Mouse (Mus musculus): ENCODE results near the gene Selenow.
"Not testable (repeated sequence)": the region's sequence is repeated elsewhere in the genome, so short reads cannot be mapped to it uniquely, and the experiment has no call there.

Gene Selenow

DNA sequence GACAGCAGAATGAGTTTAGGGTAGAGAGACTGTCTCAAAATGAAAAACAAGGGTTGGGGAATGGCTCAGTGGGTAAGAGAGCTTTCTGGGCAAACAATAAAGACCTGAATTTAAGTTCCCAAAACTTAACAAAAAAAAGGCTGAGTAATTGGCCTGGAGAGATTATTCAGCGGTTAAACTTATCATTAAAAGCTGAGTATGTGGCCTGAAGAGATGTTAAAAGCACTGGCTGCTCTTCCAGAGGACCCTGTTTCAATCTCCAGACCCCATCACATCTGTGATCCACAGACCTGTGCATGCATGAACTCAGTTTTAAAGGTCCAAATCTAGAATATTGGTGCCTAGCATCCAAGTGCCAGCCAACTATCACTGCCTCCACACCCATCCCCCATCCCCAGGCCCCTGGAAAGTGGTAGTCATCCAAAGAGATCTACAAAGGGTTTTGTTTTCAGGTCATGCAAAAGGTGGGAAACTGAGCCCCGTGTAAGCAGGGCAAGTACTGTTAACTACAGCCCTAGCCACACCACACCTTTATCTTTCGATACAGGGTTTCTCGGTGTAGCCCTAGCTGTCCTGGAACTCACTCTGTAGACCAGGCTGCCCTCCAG lies 25.6 kb upstream of the Selenow start:
- no peak for DNase-seq (ENCODE audit: extremely low spot score, low read depth, low spot score)

GRCm38 (mm10) chr7:15945721-15946536 lies 23.7 kb upstream of the Selenow start, which contains the start of gene Nop53:
Gene Nop53 (minus strand): TSS chr7:15946074.
- peak; percentile 99 for DNase-seq (ENCODE audit: extremely low spot score, low read depth, low spot score)

DNA sequence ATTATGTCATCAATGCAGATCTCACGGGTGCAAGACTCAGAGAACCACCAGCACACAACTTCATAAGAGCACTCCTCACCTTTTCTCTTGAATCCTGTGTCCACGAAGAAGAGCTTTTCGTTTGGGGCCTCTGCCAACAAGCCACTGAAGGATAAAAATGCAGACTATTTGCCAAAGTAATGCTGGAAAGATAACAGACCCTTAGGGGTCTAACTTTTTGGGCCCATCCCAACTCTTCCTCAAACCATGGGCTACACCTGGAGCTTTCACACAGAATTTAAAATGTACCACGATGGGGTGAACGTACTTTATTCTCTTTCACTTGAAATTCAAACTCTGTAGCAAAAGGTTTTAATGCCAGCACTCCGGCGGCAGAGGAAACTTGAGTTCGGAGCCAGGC lies 23.0 kb upstream of the Selenow start:
- no peak for DNase-seq (ENCODE audit: extremely low spot score, low read depth, low spot score)

GRCm38 (mm10) chr7:15944311-15944710 lies 22.1 kb upstream of the Selenow start:
- no peak for DNase-seq (ENCODE audit: extremely low spot score, low read depth, low spot score)

DNA sequence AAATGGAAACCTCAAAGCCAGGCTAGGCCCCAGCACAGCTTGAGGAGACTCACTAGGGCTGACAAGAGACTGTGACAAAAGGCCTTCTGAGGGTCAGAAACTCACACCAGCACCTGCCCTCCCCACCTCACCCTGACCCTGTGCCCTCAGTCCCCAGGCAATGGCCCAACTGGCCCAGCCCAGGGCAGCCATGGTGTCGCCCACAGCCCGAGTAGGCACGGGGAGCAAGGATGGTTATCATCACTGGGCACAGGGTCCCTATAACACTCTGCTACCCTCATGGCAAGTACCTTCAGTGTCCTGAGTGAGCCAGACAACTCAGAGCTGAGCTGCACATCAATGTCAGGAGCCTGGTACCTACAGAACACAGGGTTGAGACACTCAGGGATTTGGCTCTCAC lies 16.4 kb upstream of the Selenow start:
- no peak for DNase-seq (ENCODE audit: extremely low spot score, low read depth, low spot score)

DNA sequence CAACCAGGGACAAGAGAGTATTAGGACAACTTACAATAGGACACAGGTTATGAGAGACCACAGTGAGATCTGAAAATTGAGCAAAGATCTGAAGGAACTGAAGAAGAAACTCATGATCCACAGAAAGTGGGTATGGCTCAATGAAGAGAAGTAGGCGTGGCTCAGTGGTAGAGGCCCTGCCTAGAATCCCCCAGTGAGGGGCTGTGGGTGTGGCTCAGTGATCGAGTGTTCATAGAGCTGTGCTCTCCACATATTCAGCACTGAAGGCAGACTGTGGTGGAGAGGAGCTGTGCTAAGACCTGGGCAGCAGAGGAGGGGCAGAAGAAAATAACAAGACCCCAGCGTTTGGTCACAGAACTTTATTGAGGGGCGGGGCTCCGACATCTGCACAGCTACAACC lies 15.3 kb upstream of the Selenow start:
- no peak for DNase-seq (ENCODE audit: extremely low spot score, low read depth, low spot score)

- DNase-seq (ENCODE audit: extremely low spot score, low read depth, low spot score), result no peak
Measured at GRCm38 (mm10) chr7:15933437-15934359, 11.5 kb upstream of the Selenow start.

DNA sequence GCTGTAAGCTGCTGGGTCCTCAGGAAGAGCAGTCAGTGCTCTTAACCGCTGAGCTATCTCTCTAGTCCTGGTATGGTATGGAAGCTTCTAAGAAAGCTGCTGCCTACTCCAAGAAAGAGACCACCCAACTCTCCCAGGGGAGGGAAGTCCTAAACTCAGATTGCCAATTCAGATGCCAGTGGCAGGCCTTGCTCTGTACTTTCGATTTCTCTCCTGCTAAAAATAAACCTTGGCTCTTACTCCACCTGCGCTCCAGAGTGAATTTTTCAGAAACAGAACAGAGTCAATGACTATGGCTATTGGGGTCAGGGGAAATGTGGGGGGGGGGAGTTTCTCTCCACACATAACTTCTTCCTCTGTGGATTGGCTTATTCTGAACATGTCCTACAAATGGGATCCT lies 9.4 kb upstream of the Selenow start:
- DNase-seq (ENCODE audit: extremely low spot score, low read depth, low spot score), result no peak

- no peak for DNase-seq (ENCODE audit: extremely low spot score, low read depth, low spot score)
Measured at GRCm38 (mm10) chr7:15930543-15930942, 8.3 kb upstream of the Selenow start.

- no peak for DNase-seq (ENCODE audit: extremely low spot score, low read depth, low spot score)
Measured at GRCm38 (mm10) chr7:15929910-15930309, 7.7 kb upstream of the Selenow start.

GRCm38 (mm10) chr7:15921796-15922195 lies 406 bp downstream of the Selenow start:
- no peak for DNase-seq (ENCODE audit: extremely low spot score, low read depth, low spot score)

DNA sequence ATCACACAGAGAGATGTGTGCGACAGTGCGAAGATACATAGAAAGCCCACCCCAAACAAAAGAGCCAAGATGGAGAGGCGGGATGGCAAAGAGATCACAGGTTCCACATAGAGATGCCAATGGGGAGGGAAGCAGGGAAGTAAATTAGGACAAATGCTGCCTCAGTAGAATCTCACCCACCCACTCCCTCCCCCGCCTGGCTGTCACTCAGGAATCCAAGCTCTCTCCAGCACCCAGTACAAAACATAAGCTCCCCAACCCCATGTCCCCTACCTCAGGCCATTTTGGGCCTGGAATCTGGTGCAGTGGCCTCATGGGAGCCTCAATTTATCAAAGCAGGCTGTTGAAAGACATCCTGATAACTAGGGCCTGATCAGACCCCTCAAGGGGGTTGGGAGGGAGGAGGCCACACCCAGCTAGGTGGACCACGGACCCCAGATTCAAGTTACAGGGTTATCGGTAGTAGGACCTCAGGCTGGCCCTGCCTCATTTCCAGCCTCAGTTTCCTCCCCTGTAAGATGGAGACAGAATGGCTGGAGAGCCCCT lies 1.5 kb downstream of the Selenow start:
- DNase-seq (ENCODE audit: extremely low spot score, low read depth, low spot score), result no peak

DNA sequence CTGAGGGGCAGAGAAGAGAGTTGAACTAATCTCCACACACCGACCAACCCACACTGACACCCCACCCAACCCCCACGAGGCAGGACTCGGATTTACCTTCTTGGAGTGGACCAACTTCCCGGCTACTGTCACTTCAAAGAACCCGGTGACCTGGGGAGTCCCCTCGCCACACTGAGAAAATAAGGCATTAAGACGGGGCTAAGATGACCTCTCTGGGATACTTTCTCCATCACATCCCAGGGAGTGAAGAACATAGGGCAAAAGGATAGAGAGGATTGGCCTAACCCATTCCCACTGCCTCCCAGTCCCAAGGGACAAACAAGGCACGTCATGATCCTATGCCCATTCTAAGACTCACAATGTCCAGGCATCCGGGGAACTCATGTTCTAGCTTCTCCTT lies 2.3 kb downstream of the Selenow start:
- no peak for DNase-seq (ENCODE audit: extremely low spot score, low read depth, low spot score)

DNA sequence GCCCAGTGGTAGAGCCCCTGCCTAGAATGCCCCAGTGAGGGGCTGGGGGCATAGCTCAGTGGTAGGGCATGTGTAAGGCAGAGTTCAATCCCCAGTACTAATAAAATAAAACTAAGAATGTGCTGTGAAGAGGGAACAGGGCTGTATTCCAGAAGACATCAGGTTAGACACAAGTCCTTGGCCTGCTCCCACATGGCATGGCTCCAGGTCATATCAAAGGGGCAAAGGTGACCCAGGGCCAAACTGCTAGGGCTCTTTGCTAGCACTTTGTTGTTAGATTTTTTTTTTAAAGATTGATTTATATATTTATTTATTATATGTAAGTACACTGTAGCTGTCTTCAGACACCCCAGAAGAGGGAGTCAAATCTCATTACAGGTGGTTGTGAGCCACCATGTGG lies 3.8 kb downstream of the Selenow start:
- DNase-seq (ENCODE audit: extremely low spot score, low read depth, low spot score), result no peak

DNA sequence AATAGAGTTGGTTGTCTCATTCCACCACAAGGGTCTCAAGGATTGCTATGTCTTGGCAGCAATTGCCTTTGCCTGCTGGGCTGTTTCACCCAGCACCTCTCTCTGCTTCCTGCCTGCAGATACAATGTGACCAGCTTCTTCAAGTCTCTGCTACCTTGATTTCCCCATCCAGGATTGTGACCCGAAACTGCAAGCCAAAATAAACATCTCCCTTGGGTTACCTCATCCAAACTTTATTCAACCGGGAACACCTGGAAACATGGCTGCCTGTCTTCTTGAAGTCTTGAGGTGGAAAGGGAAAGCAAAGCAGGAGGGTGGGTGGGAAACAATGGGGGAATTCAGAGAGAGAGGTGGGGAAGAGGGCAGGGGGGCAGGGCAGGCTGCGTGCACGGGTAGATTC lies 5.2 kb downstream of the Selenow start:
- DNase-seq (ENCODE audit: extremely low spot score, low read depth, low spot score), result no peak

DNA sequence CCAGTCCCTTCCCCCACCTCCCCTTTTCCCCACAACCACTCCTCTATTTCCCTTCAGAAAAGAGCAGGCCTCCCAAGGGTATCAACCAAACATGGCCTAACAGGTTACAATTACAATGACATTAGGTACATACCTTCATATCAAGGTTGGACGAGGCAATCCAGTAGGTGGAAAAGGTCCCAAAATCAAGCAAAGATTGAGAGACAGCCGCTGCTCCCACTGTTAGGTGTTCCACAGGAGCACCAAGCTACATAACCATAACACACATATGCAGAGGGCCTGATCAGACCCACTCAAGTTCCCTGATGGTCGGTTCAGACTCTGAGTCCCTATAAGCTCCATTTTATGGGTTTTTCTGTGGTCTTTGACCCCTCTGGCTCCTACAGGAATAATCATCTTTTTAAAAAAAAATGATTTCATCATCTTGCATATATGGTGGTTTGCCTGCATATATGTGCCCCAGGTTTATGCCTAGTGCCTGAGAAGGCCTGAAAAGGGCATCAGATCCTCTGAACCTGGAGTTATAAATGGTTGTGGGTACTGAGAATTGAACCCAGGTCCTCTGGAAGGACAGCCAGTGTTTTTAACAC lies 6.0 kb downstream of the Selenow start:
- no peak for DNase-seq (ENCODE audit: extremely low spot score, low read depth, low spot score)

GRCm38 (mm10) chr7:15915695-15916094 lies 6.5 kb downstream of the Selenow start:
- not testable (repeated sequence) for DNase-seq (ENCODE audit: extremely low spot score, low read depth, low spot score)

GRCm38 (mm10) chr7:15914751-15915150 lies 7.5 kb downstream of the Selenow start:
- DNase-seq (ENCODE audit: extremely low spot score, low read depth, low spot score), result no peak

DNA sequence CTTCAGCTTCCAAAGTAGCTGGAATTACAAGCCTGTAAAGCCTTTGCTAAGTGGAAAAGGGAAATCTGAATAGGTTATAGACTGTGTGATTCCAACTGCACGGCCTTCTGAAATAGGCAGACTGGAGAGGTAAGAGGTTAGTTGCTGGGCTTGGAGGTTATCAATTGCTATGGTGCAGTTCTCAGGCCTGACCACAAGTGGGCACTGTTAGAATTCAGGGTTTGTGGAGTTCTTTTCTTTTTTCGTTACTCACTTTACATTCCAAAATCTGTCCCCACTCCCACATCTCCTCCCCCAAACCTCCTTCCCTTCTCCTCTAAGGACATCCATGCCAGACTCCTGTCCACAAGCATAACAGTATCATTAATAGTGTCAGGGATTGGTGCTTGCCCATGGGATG lies 8.0 kb downstream of the Selenow start:
- DNase-seq (ENCODE audit: extremely low spot score, low read depth, low spot score), result no peak

DNA sequence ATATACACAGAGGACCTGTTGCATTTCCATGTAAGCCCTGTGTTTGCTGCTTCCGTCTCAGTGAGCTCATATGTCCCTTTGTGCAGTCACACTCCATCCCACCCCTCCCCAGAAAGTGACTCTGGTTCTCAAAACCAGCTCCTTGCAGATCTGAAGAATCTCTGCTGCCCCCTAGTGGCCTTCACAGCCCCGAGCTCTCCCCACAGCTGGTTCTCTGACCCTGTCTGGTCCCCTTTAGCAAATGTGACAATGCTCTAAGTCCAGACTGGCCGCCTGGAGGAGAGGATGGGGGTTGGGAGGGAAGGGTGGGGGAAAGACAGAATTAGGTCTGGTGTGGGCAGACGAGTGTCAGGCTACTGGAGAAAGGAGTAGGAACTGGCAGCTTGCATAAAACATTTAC lies 10.0 kb downstream of the Selenow start:
- DNase-seq (ENCODE audit: extremely low spot score, low read depth, low spot score), result peak; percentile 79

- no peak for DNase-seq (ENCODE audit: extremely low spot score, low read depth, low spot score)
Measured at GRCm38 (mm10) chr7:15910521-15910920, 11.7 kb downstream of the Selenow start.

Data from hindlimb bud, embryonic 11.5 days (tissue).